Mouse (Mus musculus): ENCODE measurements at regions not wholly inside any gene's neighbourhood (a gene's known extent, or its start where the extent isn't known, plus 50 kb on each side); places are given as distances from the start of the nearest gene placed in this dataset.

- ChIA-PET POLR2A (no interaction called here), CTCF (interaction anchor here (1.3 kb wide), 1 partner anchor 11 kb away, joined by 3 read pairs; no protein-coding TSS in a partner anchor)
- in situ Hi-C loops (cut with MboI; ENCODE audit: low pct_unique_long_range_greater_than_20kb): no loop called here
- ATAC-seq: no peak
- DNase-seq (ENCODE audit: low read depth, low spot score): no peak
- H3K27me3 ChIP-seq: no peaks in the 10 kb centered on the region
- no peak for TF ChIP-seq CTCF (IDR thresholded peaks at IDR 0.05)
Observed at GRCm38 (mm10) chr1:47093289-47093947, 200.8 kb upstream of the Slc39a10 start.

- H3K27me3 ChIP-seq: no peaks in the 10 kb centered on the region
- no peak for TF ChIP-seq CTCF (IDR thresholded peaks at IDR 0.05)
- in situ Hi-C loops (cut with MboI; ENCODE audit: low pct_unique_long_range_greater_than_20kb): no loop called here
- CTCF ChIA-PET: no interaction called here
- ATAC-seq (no peak), DNase-seq (ENCODE audit: low read depth, low spot score) (no peak)
- POLR2A ChIA-PET: no interaction called here
Observed at GRCm38 (mm10) chr1:47076423-47076822, 183.8 kb upstream of the Slc39a10 start.

GRCm38 (mm10) chr1:47058149-47058548 is 165.5 kb upstream of the Slc39a10 start:
- no peak for TF ChIP-seq CTCF (IDR thresholded peaks at IDR 0.05)
- H3K27me3 ChIP-seq: no peaks in the 10 kb centered on the region
- DNase-seq (ENCODE audit: low read depth, low spot score) (no peak), ATAC-seq (no peak)
- POLR2A ChIA-PET: no interaction called here
- CTCF ChIA-PET: no interaction called here
- in situ Hi-C loops (cut with MboI; ENCODE audit: low pct_unique_long_range_greater_than_20kb): no loop called here

- DNase-seq (ENCODE audit: low read depth, low spot score): no peak
- ChIA-PET CTCF (interaction anchor here (0.9 to 1.4 kb wide), 2 partner anchors 12 to 18 kb away, joined by 3 read pairs; no protein-coding TSS in a partner anchor), POLR2A (no interaction called here)
- in situ Hi-C loops (cut with MboI; ENCODE audit: low pct_unique_long_range_greater_than_20kb): no loop called here
- no peaks in the 10 kb centered on the region for H3K27me3 ChIP-seq
- TF ChIP-seq CTCF (IDR thresholded peaks at IDR 0.05): no peak
- ATAC-seq: no peak
Observed at GRCm38 (mm10) chr1:47057344-47057743, 164.7 kb upstream of the Slc39a10 start.

GRCm38 (mm10) chr1:47051109-47051508 is 158.5 kb upstream of the Slc39a10 start:
- in situ Hi-C loops (cut with MboI; ENCODE audit: low pct_unique_long_range_greater_than_20kb): no loop called here
- no peak for DNase-seq (ENCODE audit: low read depth, low spot score)
- H3K27me3 ChIP-seq: no peaks in the 10 kb centered on the region
- TF ChIP-seq CTCF (IDR thresholded peaks at IDR 0.05): no peak
- ATAC-seq: no peak
- ChIA-PET POLR2A (no interaction called here), CTCF (no interaction called here)

GRCm38 (mm10) chr1:47050492-47050891 is 157.8 kb upstream of the Slc39a10 start:
- ATAC-seq (no peak), DNase-seq (ENCODE audit: low read depth, low spot score) (no peak)
- ChIA-PET POLR2A (no interaction called here), CTCF (no interaction called here)
- in situ Hi-C loops (cut with MboI; ENCODE audit: low pct_unique_long_range_greater_than_20kb): no loop called here
- H3K27me3 ChIP-seq: no peaks in the 10 kb centered on the region
- no peak for TF ChIP-seq CTCF (IDR thresholded peaks at IDR 0.05)

- peaks cover 8% of the 10 kb centered on the region for H3K27me3 ChIP-seq
- no peak for ATAC-seq
- ChIA-PET CTCF (interaction anchor here (1.9 kb wide), 1 partner anchor 8 kb away, joined by 6 read pairs; no protein-coding TSS in a partner anchor), POLR2A (no interaction called here)
- no peak for TF ChIP-seq CTCF (IDR thresholded peaks at IDR 0.05)
- no peak for DNase-seq (ENCODE audit: low read depth, low spot score)
- in situ Hi-C loops (cut with MboI; ENCODE audit: low pct_unique_long_range_greater_than_20kb): no loop called here
Observed at GRCm38 (mm10) chr1:47037576-47037975, 144.9 kb upstream of the Slc39a10 start.

- ChIA-PET POLR2A (no interaction called here), CTCF (no interaction called here)
- no peak for DNase-seq (ENCODE audit: low read depth, low spot score)
- in situ Hi-C loops (cut with MboI; ENCODE audit: low pct_unique_long_range_greater_than_20kb): no loop called here
- no peaks in the 10 kb centered on the region for H3K27me3 ChIP-seq
- no peak for TF ChIP-seq CTCF (IDR thresholded peaks at IDR 0.05)
- ATAC-seq: no peak
Observed at GRCm38 (mm10) chr1:47019356-47019755, 126.7 kb upstream of the Slc39a10 start.

GRCm38 (mm10) chr1:47014526-47014925 is 121.9 kb upstream of the Slc39a10 start:
- H3K27me3 ChIP-seq: no peaks in the 10 kb centered on the region
- POLR2A ChIA-PET: no interaction called here
- CTCF ChIA-PET: interaction anchor here (1.1 kb wide), 1 partner anchor 11 kb away, joined by 3 read pairs; no protein-coding TSS in a partner anchor
- TF ChIP-seq CTCF (IDR thresholded peaks at IDR 0.05): no peak
- ATAC-seq (no peak), DNase-seq (ENCODE audit: low read depth, low spot score) (no peak)
- in situ Hi-C loops (cut with MboI; ENCODE audit: low pct_unique_long_range_greater_than_20kb): no loop called here

GRCm38 (mm10) chr1:47003746-47004145 is 111.1 kb upstream of the Slc39a10 start:
- no peak for TF ChIP-seq CTCF (IDR thresholded peaks at IDR 0.05)
- POLR2A ChIA-PET: no interaction called here
- CTCF ChIA-PET: no interaction called here
- ATAC-seq (no peak), DNase-seq (ENCODE audit: low read depth, low spot score) (no peak)
- in situ Hi-C loops (cut with MboI; ENCODE audit: low pct_unique_long_range_greater_than_20kb): no loop called here
- peaks cover 19% of the 10 kb centered on the region for H3K27me3 ChIP-seq

- ATAC-seq (no peak), DNase-seq (ENCODE audit: low read depth, low spot score) (no peak)
- ChIA-PET CTCF (no interaction called here), POLR2A (no interaction called here)
- no peak for TF ChIP-seq CTCF (IDR thresholded peaks at IDR 0.05)
- in situ Hi-C loops (cut with MboI; ENCODE audit: low pct_unique_long_range_greater_than_20kb): no loop called here
- peaks cover 19% of the 10 kb centered on the region for H3K27me3 ChIP-seq
Observed at GRCm38 (mm10) chr1:46999337-46999736, 106.7 kb upstream of the Slc39a10 start.

- no peak for TF ChIP-seq CTCF (IDR thresholded peaks at IDR 0.05)
- CTCF ChIA-PET: no interaction called here
- POLR2A ChIA-PET: no interaction called here
- H3K27me3 ChIP-seq: peaks cover 14% of the 10 kb centered on the region
- ATAC-seq (no peak), DNase-seq (ENCODE audit: low read depth, low spot score) (no peak)
- in situ Hi-C loops (cut with MboI; ENCODE audit: low pct_unique_long_range_greater_than_20kb): no loop called here
Observed at GRCm38 (mm10) chr1:46985978-46986377, 93.3 kb upstream of the Slc39a10 start.

All from Patski (cell line).